Mouse (Mus musculus) liver, embryonic 16.5 days (tissue): ENCODE results near the gene Ryr2. TPM values are rescaled to one million over a fixed set of nuclear protein-coding genes. Genes with fewer than 3 reads are reported as not detected.

Source experiments
- ATAC-seq: fragments of 200-750 bp; cut with Nextera tagmentation; 2 replicates; pipeline ENCODE4 v1.8.0; 2017; ENCODE audit warnings: low read depth, mild to moderate bottlenecking, moderate number of reproducible peaks, moderate library complexity
- H3K27ac ChIP-seq: fragments of 300-500 bp; sonication (generic); 2 replicates; pipeline ENCODE4 v1.5.1; 2014; ENCODE audit warnings: mild to moderate bottlenecking, low read length
- H3K27me3 ChIP-seq: fragments of 300-500 bp; sonication (generic); 2 replicates; pipeline ENCODE4 v1.6.1; 2014; ENCODE audit warnings: low read depth, low read length, mixed read lengths; ENCODE audit not compliant: control insufficient read depth, insufficient read depth
- H3K36me3 ChIP-seq: fragments of 300-500 bp; sonication (generic); 2 replicates; pipeline ENCODE4 v1.6.1; 2014; ENCODE audit warnings: mild to moderate bottlenecking; ENCODE audit not compliant: control insufficient read depth, insufficient read depth
- H3K4me1 ChIP-seq: fragments of 300-500 bp; sonication (generic); 2 replicates; pipeline ENCODE4 v1.6.1; 2014; ENCODE audit warnings: low read depth, low read length, mixed read lengths; ENCODE audit not compliant: control insufficient read depth
- H3K4me2 ChIP-seq: fragments of 300-500 bp; sonication (generic); 2 replicates; pipeline ENCODE4 v1.6.1; 2014; ENCODE audit warnings: low read depth, low read length, mixed read lengths
- H3K4me3 ChIP-seq: fragments of 300-500 bp; sonication (generic); 2 replicates; pipeline ENCODE4 v1.5.1; 2014; ENCODE audit warnings: low read depth, mild to moderate bottlenecking, low read length
- H3K9ac ChIP-seq: fragments of 300-500 bp; sonication (generic); 2 replicates; pipeline ENCODE4 v1.6.1; 2014; ENCODE audit warnings: low read depth, low read length
- H3K9me3 ChIP-seq: fragments of 300-500 bp; sonication (generic); replicated peaks from 2 replicates; pipeline ENCODE4 v1.6.1; 2016; ENCODE audit warnings: low read length; ENCODE audit not compliant: control insufficient read depth
- WGBS: fragments of 180-500 bp; shearing (Covaris S2); extraction: QIAGEN DNeasy Blood & Tissue Kit; methylation state at CpG from one replicate; pipeline ENCODE4 v1.1.7; 2014; ENCODE audit not compliant: insufficient replicate concordance; 5-methylcytosine and 5-hydroxymethylcytosine counted together
- polyA plus RNA-seq: library from polyadenylated mRNA; unstranded; fragments of >200 nt; fragmentation: Nextera tagmentation; extraction: Ambion mirVana; gene quantifications from 2 replicates; pipeline ENCODE4 v1.2.1, GENCODE M21; 2015

The Ryr2 gene
- polyA plus RNA-seq, 1 experiment from 2014 or later, result 0.24 TPM

DNA sequence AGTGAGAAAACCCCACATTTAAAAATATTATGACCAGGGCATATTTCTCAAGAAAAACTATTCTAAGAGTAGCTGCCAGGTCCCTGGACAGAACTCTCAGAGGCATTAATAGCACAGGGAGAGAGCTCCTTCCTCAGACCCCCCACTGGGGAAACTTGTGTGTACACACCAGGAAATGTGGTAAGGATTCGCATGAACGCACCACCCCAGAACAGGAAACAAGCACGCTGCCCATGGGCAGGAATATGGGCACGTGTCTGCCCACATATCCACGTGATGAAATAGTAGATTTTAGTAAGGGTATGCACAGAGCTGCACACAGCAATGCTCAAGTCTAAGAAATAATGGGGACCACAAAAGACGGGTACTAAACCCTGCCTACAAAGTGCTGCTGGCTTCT lies 72.8 kb downstream of the Ryr2 start:
- Histone ChIP-seq H3K4me2 (no peak overlapping the region), H3K27me3 (no peaks in the 10 kb centered on the region), H3K9ac (no peak overlapping the region), H3K4me3 (no peak overlapping the region), H3K9me3 (no peaks in the 10 kb centered on the region), H3K4me1 (no peaks in the 10 kb centered on the region), H3K27ac (no peak overlapping the region), H3K36me3 (no peaks in the 10 kb centered on the region)
- WGBS, result 17% methylated on average over 6 of the region's 6 CpGs
- peak; percentile 45 for ATAC-seq

DNA sequence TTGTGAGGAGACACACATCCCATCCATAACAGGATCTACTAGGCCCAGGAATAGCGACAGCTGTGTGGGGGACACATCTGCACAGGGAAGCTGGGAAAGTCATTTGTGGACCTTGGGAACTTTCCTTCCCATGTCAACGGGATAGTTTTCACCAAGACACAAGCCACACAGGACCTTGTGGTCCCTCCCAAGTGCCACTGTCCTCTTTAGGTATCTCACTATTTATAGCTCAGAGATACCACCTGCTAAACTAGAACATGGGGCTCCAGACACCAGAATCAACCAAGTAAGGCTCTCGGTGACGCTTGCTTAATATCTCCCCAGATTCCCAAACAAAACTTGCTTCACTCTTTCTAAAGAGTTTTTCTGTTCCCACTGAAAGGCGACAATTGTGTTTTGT lies 73.5 kb downstream of the Ryr2 start:
- 60% methylated on average over 5 of the region's 5 CpGs for WGBS
- ATAC-seq, result no peak
- H3K9ac ChIP-seq, result no peak overlapping the region
- H3K4me3 ChIP-seq, result no peak overlapping the region
- no peaks in the 10 kb centered on the region for H3K27me3 ChIP-seq
- no peaks in the 10 kb centered on the region for H3K36me3 ChIP-seq
- no peaks in the 10 kb centered on the region for H3K4me1 ChIP-seq
- H3K27ac ChIP-seq, result no peak overlapping the region
- no peak overlapping the region for H3K4me2 ChIP-seq
- H3K9me3 ChIP-seq, result no peaks in the 10 kb centered on the region

DNA sequence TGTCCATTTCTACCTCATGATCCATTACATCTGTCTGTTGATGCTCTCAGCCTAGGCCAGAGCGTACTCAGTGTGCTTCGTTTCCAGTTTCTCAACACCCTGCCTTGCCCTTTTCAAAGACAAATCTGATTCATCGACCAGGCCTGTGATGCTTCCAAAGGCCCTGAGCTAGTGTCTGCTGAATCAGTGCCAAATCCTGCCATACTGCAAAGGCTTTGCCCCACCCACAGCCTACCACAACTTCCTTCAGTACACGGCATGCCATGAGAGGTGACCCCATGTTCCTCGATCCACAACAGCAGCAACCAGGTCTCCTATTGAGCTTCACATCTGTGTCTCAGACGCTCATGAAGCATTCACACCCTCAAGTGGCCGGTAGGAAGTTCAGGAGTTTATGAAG lies 76.9 kb downstream of the Ryr2 start:
- WGBS, result 63% methylated on average over 7 of the region's 7 CpGs
- Histone ChIP-seq H3K4me2 (no peak overlapping the region), H3K4me1 (no peaks in the 10 kb centered on the region), H3K27ac (no peak overlapping the region), H3K9me3 (no peaks in the 10 kb centered on the region), H3K36me3 (no peaks in the 10 kb centered on the region), H3K4me3 (no peak overlapping the region), H3K27me3 (no peaks in the 10 kb centered on the region), H3K9ac (no peak overlapping the region)
- ATAC-seq, result no peak

DNA sequence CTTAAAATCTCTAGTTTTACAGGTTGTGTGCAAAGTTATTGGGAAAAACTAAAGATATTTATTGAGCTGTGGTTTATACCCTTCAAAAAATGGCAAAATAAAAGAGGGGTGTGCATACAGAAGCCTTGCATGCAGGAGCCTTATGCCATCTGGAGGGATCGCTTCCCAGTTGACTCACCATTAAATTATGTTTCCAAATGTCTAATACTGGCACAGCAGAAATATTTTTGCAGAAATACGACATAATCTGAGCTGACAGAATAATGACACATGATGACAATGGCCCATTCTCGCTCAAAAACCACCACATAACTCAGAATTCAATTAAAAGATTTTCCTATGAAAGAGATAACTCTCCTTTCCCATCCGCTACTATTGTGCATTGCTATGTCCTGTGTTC lies 77.4 kb downstream of the Ryr2 start:
- Histone ChIP-seq H3K4me1 (no peaks in the 10 kb centered on the region), H3K9ac (no peak overlapping the region), H3K27me3 (no peaks in the 10 kb centered on the region), H3K9me3 (no peaks in the 10 kb centered on the region), H3K4me2 (no peak overlapping the region), H3K36me3 (no peaks in the 10 kb centered on the region), H3K4me3 (no peak overlapping the region), H3K27ac (no peak overlapping the region)
- 68% methylated on average over 4 of the region's 4 CpGs for WGBS
- ATAC-seq, result no peak

DNA sequence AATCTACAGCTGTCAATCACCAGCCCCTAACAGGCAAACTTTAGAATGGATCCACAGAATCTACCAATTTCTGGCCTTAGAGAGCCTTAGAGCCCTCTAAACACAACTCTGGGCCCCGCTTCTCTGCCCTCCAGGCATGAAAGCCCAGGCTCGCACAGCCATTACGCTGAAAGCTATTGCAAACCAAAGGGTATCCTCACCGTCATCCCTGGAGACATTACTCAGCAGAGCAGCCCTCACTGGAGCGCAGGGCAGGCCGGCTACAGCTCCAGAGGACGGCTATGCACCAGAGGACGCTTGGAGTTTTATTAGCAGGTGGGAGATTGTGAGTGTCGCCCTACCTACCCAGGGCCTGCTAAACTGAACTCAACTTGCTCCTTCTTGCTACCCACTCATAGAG lies 88.7 kb downstream of the Ryr2 start:
- no peak overlapping the region for H3K27ac ChIP-seq
- H3K9ac ChIP-seq, result no peak overlapping the region
- H3K9me3 ChIP-seq, result no peaks in the 10 kb centered on the region
- WGBS, result 74% methylated on average over 9 of the region's 9 CpGs
- no peak overlapping the region for H3K4me2 ChIP-seq
- H3K4me3 ChIP-seq, result no peak overlapping the region
- no peaks in the 10 kb centered on the region for H3K27me3 ChIP-seq
- ATAC-seq, result no peak
- H3K36me3 ChIP-seq, result no peaks in the 10 kb centered on the region
- no peaks in the 10 kb centered on the region for H3K4me1 ChIP-seq

DNA sequence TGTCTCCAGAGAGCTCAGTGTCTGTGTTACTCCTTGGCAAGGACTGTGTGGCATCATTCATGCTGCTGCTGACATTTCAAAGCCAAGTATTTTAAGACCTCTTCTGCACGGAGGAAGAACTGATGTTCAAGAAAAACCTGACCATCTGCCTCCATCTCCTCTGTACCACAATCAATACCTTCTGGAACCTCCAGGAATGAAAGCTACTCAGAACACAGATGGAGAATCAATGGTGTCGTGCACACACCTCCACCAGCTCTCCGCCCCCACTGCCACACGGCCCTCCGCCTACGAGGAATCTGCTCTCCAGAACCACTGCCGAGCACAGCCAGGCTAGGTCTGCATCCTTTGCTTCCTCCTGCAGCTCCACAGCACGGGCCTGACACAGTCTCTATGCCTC lies 92.8 kb downstream of the Ryr2 start:
- no peak overlapping the region for H3K4me2 ChIP-seq
- H3K4me3 ChIP-seq, result no peak overlapping the region
- no peak overlapping the region for H3K9ac ChIP-seq
- H3K27me3 ChIP-seq, result no peaks in the 10 kb centered on the region
- 67% methylated on average over 8 of the region's 8 CpGs for WGBS
- H3K4me1 ChIP-seq, result no peaks in the 10 kb centered on the region
- ATAC-seq, result no peak
- H3K27ac ChIP-seq, result no peak overlapping the region
- no peaks in the 10 kb centered on the region for H3K36me3 ChIP-seq
- no peaks in the 10 kb centered on the region for H3K9me3 ChIP-seq

DNA sequence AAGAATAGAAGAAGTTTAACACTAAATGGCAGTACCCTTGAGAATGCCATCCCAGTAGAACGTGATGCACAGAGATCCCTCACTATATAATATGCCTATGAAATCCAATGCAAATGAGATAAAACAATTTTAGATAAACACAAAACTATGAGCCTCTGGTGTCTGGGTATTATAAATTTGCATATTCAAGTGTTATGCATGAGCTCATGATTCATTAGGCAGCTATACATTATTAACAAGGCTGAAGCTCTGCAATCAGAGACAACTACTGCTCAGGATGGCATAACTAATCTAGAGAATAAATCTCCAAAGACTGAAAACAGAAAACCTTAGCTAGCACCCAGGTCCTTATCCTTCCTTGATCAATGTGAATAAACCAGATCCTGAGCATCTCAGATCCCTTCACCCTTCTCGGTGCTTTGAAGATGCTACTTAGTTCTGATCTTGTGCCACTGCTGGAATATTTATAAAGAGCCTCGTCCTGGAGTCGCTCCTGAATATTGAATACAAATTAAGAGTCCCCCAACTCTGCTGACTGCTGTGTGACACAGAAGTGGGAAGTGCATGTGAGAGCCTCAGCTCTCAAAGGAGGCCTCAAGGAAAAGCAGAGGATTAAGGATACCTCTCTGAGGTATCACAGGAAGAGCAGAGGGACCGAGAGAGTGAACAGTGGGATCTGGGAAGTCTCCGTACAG lies 97.6 kb downstream of the Ryr2 start:
- no peaks in the 10 kb centered on the region for H3K27me3 ChIP-seq
- H3K9me3 ChIP-seq, result no peaks in the 10 kb centered on the region
- H3K27ac ChIP-seq, result no peak overlapping the region
- no peak overlapping the region for H3K9ac ChIP-seq
- WGBS, result 60% methylated on average over 6 of the region's 6 CpGs
- no peak overlapping the region for H3K4me3 ChIP-seq
- no peaks in the 10 kb centered on the region for H3K36me3 ChIP-seq
- ATAC-seq, result no peak
- H3K4me2 ChIP-seq, result no peak overlapping the region
- H3K4me1 ChIP-seq, result no peaks in the 10 kb centered on the region

DNA sequence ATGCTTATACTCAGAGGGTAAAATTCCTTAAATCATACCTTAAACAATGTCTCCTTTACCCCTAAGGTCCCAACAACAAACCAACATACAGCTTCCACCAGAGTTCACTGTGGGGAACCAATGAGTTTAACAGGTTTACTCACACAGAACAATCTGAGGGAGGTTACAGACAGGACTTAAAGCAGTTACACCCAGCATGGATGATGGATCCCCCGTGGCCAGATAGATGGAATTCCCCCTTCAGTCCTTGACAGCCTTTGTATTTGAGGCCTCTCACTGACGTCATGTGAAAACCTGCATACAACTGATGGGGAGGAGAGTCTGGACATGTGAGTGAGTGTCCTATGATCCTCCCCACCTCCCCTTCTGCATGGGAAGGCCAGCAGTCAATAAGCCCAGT lies 99.2 kb downstream of the Ryr2 start:
- Histone ChIP-seq H3K27ac (no peak overlapping the region), H3K4me1 (no peaks in the 10 kb centered on the region), H3K4me3 (no peak overlapping the region), H3K27me3 (no peaks in the 10 kb centered on the region), H3K9me3 (no peaks in the 10 kb centered on the region), H3K9ac (no peak overlapping the region), H3K36me3 (no peaks in the 10 kb centered on the region), H3K4me2 (no peak overlapping the region)
- WGBS, result 55% methylated on average over 2 of the region's 2 CpGs
- no peak for ATAC-seq

DNA sequence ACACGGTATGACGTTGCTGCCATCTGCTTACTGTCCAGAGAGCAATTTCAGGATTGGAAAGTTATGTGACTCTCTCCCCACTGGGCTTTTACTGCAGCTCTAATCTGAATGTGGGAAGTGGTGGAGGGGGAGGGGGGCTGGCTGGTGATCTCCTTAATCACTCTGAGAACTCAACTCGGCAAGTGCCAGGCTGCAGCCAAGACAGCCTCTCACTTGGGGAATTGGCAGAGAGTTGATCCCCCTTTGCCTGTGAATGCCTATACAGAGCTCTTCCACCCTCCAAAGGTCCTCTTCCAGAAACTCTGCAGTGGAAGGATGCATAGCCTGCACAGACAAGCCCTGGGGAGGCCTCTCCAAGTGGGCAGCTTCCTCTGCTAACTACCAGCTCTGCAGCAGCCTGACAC lies 104.9 kb downstream of the Ryr2 start:
- Histone ChIP-seq H3K9ac (no peak overlapping the region), H3K4me3 (no peak overlapping the region), H3K27me3 (no peaks in the 10 kb centered on the region), H3K9me3 (no peaks in the 10 kb centered on the region), H3K36me3 (no peaks in the 10 kb centered on the region), H3K4me2 (no peak overlapping the region), H3K27ac (no peak overlapping the region), H3K4me1 (no peaks in the 10 kb centered on the region)
- no peak for ATAC-seq
- WGBS, result 46% methylated on average over 3 of the region's 3 CpGs
